Mouse (Mus musculus) ES-E14 (cell line): ENCODE data around the gene Slc7a15.
"Not testable (repeated sequence)": the region's sequence is repeated elsewhere in the genome, so short reads cannot be mapped to it uniquely, and the experiment has no call there.

Experiments
- HCFC1 ChIP-seq: IDR thresholded peaks from 2 replicates; pipeline ENCODE4 v1.6.1; 2012; ENCODE audit warnings: low read length, inconsistent platforms, borderline replicate concordance; ENCODE audit not compliant: insufficient read depth
- MAFK ChIP-seq: IDR thresholded peaks from 2 replicates; pipeline ENCODE4 v1.6.1; 2014; ENCODE audit warnings: mild to moderate bottlenecking, low read depth, low read length, inconsistent platforms; ENCODE audit not compliant: insufficient read depth
- ZC3H11A ChIP-seq: IDR thresholded peaks from 2 replicates; pipeline ENCODE4 v1.6.1; 2012; ENCODE audit warnings: low read depth, mild to moderate bottlenecking, inconsistent platforms, low read length, borderline replicate concordance
- ZNF384 ChIP-seq: IDR thresholded peaks from 2 replicates; pipeline ENCODE4 v1.6.1; 2012; ENCODE audit warnings: low read depth, low read length, inconsistent platforms

GRCm38 (mm10) chr12:8648211-8648610, 49.3 kb upstream of the Slc7a15 start:
- TF ChIP-seq ZC3H11A, ZNF384, MAFK, HCFC1: not testable (repeated sequence)
